Mouse (Mus musculus) intestine, postnatal 0 days (tissue): ENCODE data around the gene Aifm3. TPM values are rescaled to one million over a fixed set of nuclear protein-coding genes. Genes with fewer than 3 reads are reported as not detected.
A peak's percentile ranks its signal among the peaks of the same experiment; 100 is the strongest.

Source experiments
- ATAC-seq: fragments of 200-750 bp; cut with Nextera tagmentation; 2 replicates; pipeline ENCODE4 v1.8.0; 2017; ENCODE audit warnings: mild to moderate bottlenecking, moderate TSS enrichment, moderate library complexity
- H3K27ac ChIP-seq: fragments of 300-500 bp; sonication (generic); 2 replicates; pipeline ENCODE4 v1.5.1; 2014; ENCODE audit warnings: mild to moderate bottlenecking, low read depth, low read length, moderate library complexity
- H3K27me3 ChIP-seq: fragments of 300-500 bp; sonication (generic); replicated peaks from 2 replicates; pipeline ENCODE4 v1.6.1; 2014; ENCODE audit warnings: low read length, mixed read lengths; ENCODE audit not compliant: control insufficient read depth, insufficient read depth
- H3K36me3 ChIP-seq: fragments of 300-500 bp; sonication (generic); 2 replicates; pipeline ENCODE4 v1.6.1; 2014; ENCODE audit warnings: mild to moderate bottlenecking, moderate library complexity; ENCODE audit not compliant: control insufficient read depth, insufficient read depth
- H3K4me1 ChIP-seq: fragments of 300-500 bp; sonication (generic); replicated peaks from 2 replicates; pipeline ENCODE4 v1.6.1; 2014; ENCODE audit warnings: antibody characterized with exemption, low read length, mixed read lengths; ENCODE audit not compliant: control insufficient read depth, insufficient read depth
- H3K4me2 ChIP-seq: fragments of 300-500 bp; sonication (generic); replicated peaks from 2 replicates; pipeline ENCODE4 v1.6.1; 2014; ENCODE audit warnings: low read depth, mild to moderate bottlenecking, moderate library complexity
- H3K4me3 ChIP-seq: fragments of 300-500 bp; sonication (generic); 2 replicates; pipeline ENCODE4 v1.5.1; 2014; ENCODE audit warnings: low read depth, low read length
- H3K9ac ChIP-seq: fragments of 300-500 bp; sonication (generic); 2 replicates; pipeline ENCODE4 v1.6.1; 2014; ENCODE audit warnings: mild to moderate bottlenecking, low read depth, low read length
- H3K9me3 ChIP-seq: fragments of 300-500 bp; sonication (generic); 2 replicates; pipeline ENCODE4 v1.6.1; 2016; ENCODE audit warnings: mixed run types; ENCODE audit not compliant: control insufficient read depth
- CTCF ChIP-seq: sonication (generic); IDR thresholded peaks from 2 replicates; pipeline ENCODE4 v1.5.1; 2016; ENCODE audit warnings: low read depth, mild to moderate bottlenecking, control low read depth, antibody characterized with exemption, moderate library complexity
- WGBS: fragments of 180-500 bp; shearing (Covaris S2); extraction: QIAGEN DNeasy Blood & Tissue Kit; methylation state at CpG from one replicate; pipeline ENCODE4 v1.1.7; 2014; 5-methylcytosine and 5-hydroxymethylcytosine counted together
- polyA plus RNA-seq: library from polyadenylated mRNA; unstranded; fragments of >200 nt; fragmentation: Nextera tagmentation; extraction: Ambion mirVana; gene quantifications from 2 replicates; pipeline ENCODE4 v1.2.1, GENCODE M21; 2015

Gene Aifm3
- polyA plus RNA-seq = 7.2 and 8.6 TPM in 2 replicates

GRCm38 (mm10) chr16:17489469-17490111 lies at the start of gene Aifm3:
TSS of gene Aifm3 (plus strand) at chr16:17489611.
- Histone ChIP-seq H3K4me2 (peak within 1 kb of the TSS; percentile 95), H3K4me1 (peaks cover 4% of the 10 kb centered on the region; the same call in 1 of the 2 replicates), H3K4me3 (peak within 1 kb of the TSS; percentile 50), H3K27me3 (0 out of 2 replicates have a peak, but pooled peaks cover 5% of the 10 kb centered on the region), H3K36me3 (peaks cover 26% of the 10 kb centered on the region), H3K9ac (peak within 1 kb of the TSS; percentile 60), H3K27ac (no peak within 1 kb of the TSS), H3K9me3 (no peaks in the 10 kb centered on the region)
- TF ChIP-seq CTCF = peak; percentile 21; the same call in 1 of the 2 replicates
- WGBS = 2% methylated on average over 44 of the region's 47 CpGs
- ATAC-seq = peak; percentile 74

GRCm38 (mm10) chr16:17451541-17452372 lies 37.7 kb upstream of the Aifm3 start, which contains the start of gene Crkl:
TSS of gene Crkl (plus strand) at chr16:17451987.
- ATAC-seq = peak; percentile 93
- no peak for TF ChIP-seq CTCF

GRCm38 (mm10) chr16:17452373-17452715 lies 37.1 kb upstream of the Aifm3 start:
- Histone ChIP-seq H3K4me2 (peak overlapping the region; percentile 83), H3K4me3 (peak overlapping the region; percentile 99), H3K9me3 (no peaks in the 10 kb centered on the region), H3K27me3 (no peaks in the 10 kb centered on the region), H3K9ac (peak overlapping the region; percentile 94), H3K27ac (peak overlapping the region; percentile 88), H3K36me3 (peaks cover 4% of the 10 kb centered on the region; the same call in 1 of the 2 replicates), H3K4me1 (peaks cover 8% of the 10 kb centered on the region; the same call in 1 of the 2 replicates)
- ATAC-seq = peak; percentile 36
- peak; percentile 30 for TF ChIP-seq CTCF
- 1% methylated on average over 24 of the region's 24 CpGs for WGBS

More at GRCm38 (mm10) chr16:17451541-17452372, 37.7 kb upstream of the Aifm3 start, which contains the start of gene Crkl:
- Histone ChIP-seq H3K27me3 (no peaks in the 10 kb centered on the region), H3K4me1 (peaks cover 8% of the 10 kb centered on the region; the same call in 1 of the 2 replicates), H3K4me3 (peak within 1 kb of the TSS; percentile 99), H3K27ac (peak within 1 kb of the TSS; percentile 88), H3K4me2 (peak within 1 kb of the TSS; percentile 83), H3K9ac (peak within 1 kb of the TSS; percentile 94), H3K36me3 (0 out of 2 replicates have a peak, but pooled peaks cover 3% of the 10 kb centered on the region), H3K9me3 (no peaks in the 10 kb centered on the region)
- under 1% methylated on average over 63 of the region's 63 CpGs for WGBS

- TF ChIP-seq CTCF = no peak
- Histone ChIP-seq H3K36me3 (peaks cover 5% of the 10 kb centered on the region; the same call in 1 of the 2 replicates), H3K4me3 (no peak overlapping the region), H3K4me1 (peaks cover 8% of the 10 kb centered on the region; the same call in 1 of the 2 replicates), H3K9me3 (no peaks in the 10 kb centered on the region), H3K4me2 (no peak overlapping the region), H3K27me3 (no peaks in the 10 kb centered on the region), H3K27ac (no peak overlapping the region), H3K9ac (no peak overlapping the region)
- 97% methylated on average over 1 of the region's 1 CpGs for WGBS
- ATAC-seq = no peak
Observed at GRCm38 (mm10) chr16:17456901-17457300, 32.5 kb upstream of the Aifm3 start.

- H3K4me3 ChIP-seq = no peak overlapping the region
- H3K27ac ChIP-seq = no peak overlapping the region
- no peak for ATAC-seq
- WGBS = 85% methylated on average over 4 of the region's 4 CpGs
- no peak overlapping the region for H3K4me2 ChIP-seq
- peaks cover 9% of the 10 kb centered on the region; the same call in 1 of the 2 replicates for H3K36me3 ChIP-seq
- H3K4me1 ChIP-seq = 0 out of 2 replicates have a peak, but pooled peaks cover 2% of the 10 kb centered on the region
- H3K9ac ChIP-seq = no peak overlapping the region; the same call in 1 of the 2 replicates
- TF ChIP-seq CTCF = peak; percentile 69
- H3K9me3 ChIP-seq = no peaks in the 10 kb centered on the region
- H3K27me3 ChIP-seq = no peaks in the 10 kb centered on the region
Observed at GRCm38 (mm10) chr16:17460254-17460653, 29.2 kb upstream of the Aifm3 start.

GRCm38 (mm10) chr16:17461596-17461995 lies 27.8 kb upstream of the Aifm3 start:
- WGBS = 56% methylated on average over 1 of the region's 1 CpGs
- H3K9ac ChIP-seq = no peak overlapping the region
- no peak for TF ChIP-seq CTCF
- peaks cover 6% of the 10 kb centered on the region; the same call in 1 of the 2 replicates for H3K36me3 ChIP-seq
- no peaks in the 10 kb centered on the region for H3K9me3 ChIP-seq
- H3K27ac ChIP-seq = no peak overlapping the region
- no peak overlapping the region for H3K4me3 ChIP-seq
- no peak for ATAC-seq
- no peaks in the 10 kb centered on the region for H3K27me3 ChIP-seq
- H3K4me2 ChIP-seq = no peak overlapping the region
- no peaks in the 10 kb centered on the region for H3K4me1 ChIP-seq
